Mouse (Mus musculus): Measurements from ENCODE around the gene Scpep1. TPM values are rescaled to one million over a fixed set of nuclear protein-coding genes. Genes with fewer than 3 reads are reported as not detected.
A peak's percentile ranks its signal among the peaks of the same experiment; 100 is the strongest.
"Not testable (repeated sequence)": the region's sequence is repeated elsewhere in the genome, so short reads cannot be mapped to it uniquely, and the experiment has no call there.

Gene Scpep1
- polyA plus RNA-seq (2012; rRNA removed), result 94.2 and 94.3 TPM in 2 replicates

DNA sequence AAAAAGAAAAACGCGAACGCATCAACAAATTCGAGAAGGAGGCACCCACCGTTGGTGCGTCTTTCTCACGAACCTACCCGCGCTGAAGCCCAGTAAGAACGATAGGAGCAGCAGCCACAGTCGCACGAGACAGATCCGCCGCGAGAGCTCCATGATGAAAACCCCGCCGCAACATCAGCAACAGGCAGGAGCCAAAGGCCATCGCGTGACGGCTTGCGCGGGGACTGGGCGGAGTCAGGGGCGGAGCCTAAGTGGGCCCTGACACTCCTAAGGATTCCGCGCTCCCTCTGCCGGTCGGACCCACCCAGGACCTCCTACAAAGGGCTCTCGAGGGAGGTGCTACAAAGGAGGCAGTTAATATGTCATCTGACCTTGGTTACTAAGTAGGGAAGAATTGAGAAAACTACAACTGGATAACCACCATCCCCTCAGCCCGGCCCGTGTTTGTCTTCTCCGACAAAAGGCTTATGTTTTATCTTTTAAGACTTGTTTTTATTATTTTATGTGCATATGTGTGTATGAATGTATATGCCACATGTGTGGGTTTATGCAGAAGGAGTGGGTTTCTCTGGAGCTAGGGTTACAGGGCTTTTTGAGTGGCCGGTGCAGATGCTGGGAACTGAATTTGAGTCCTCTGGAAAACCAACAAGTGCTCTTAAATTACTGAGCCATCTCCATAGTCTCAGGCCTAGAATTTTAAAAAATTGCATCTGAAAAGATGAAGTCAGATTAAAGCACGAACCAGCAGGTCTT lies at the start of gene Scpep1:
TSS of gene Scpep1 (minus strand) at position 249 of the 753 bp plus-strand sequence.
- DNase-seq (ENCODE audit: low spot score), result peak; percentile 85

DNA sequence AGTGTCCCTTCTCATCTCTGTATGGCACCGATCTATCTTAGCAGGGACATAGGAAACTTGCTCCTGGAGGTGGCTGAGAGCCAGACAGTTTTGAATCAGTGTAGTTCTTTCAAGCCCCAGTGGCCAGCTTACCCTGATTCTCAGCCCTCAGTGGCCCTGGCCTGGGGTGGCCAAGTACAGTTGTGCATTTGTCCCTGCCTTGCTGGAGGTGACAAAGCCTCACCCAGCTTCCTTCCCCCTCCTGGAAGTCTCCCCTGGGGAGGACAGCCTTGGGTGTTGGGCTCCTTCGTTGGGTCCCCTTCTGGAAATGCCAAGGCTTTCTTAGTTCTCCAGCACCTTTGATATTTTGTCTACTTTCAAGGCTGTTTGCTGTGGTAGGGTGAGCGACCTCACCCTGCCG lies 48.5 kb upstream of the Scpep1 start:
- DNase-seq (ENCODE audit: low spot score), result no peak

DNA sequence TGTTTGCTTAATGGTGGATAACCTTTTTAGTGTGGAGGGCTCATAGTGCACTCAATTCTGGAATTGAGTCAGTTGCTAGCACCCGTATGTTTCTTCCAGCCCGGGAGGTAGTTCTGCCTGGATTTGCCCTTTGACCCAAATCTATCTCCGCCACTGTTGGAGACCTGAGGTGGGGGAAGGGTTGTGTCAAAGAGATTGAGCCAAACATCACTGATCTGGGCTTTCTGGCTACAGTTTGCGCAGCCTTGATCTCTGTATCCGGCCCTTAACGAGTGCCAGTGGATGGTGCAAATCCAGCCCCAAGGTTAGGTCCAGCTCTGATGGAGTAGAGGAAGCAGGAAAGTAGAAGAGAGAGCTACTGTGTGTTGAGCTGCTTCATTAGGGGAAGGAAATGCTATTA lies 47.8 kb upstream of the Scpep1 start:
- DNase-seq (ENCODE audit: low spot score), result no peak

DNA sequence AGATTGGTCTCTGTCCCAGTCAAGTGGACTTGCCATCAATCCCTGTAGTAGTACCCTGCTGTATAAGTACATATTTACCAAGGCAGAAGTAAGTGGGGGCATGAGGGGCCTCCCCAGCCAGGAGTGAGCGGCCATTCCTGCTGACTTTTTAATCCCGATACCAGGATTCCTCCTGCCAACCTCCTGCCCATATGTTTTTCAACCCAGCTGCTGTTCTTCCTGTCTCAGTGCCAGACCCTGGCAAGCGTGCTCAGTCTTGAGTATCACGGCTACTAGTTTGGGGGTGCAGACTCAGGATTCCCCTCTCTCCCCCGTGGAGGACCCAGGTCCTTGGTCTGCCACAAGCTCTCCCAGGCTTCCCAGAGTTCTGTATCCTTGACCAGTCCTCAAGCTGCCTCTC lies 47.4 kb upstream of the Scpep1 start:
- no peak for DNase-seq (ENCODE audit: low spot score)

DNA sequence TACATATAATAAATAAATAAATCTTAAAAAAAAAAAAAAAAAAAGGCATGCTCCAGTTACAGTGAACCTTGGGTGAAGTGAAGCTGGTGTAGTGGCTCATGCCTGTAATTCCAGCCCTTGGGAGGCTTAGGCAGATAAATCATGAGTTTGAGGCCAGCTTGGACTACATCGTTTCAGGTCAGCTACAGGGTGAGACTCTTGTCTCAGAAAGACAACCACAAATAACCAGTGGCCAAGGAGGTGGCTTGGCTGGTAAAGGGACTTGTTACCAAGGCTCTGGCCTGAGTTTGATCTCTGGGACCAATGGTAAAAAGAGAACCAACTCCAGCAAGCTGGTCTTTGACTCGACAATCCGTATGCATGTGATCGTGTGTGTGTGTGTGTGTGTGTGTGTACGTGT lies 46.8 kb upstream of the Scpep1 start:
- no peak for DNase-seq (ENCODE audit: low spot score)

DNA sequence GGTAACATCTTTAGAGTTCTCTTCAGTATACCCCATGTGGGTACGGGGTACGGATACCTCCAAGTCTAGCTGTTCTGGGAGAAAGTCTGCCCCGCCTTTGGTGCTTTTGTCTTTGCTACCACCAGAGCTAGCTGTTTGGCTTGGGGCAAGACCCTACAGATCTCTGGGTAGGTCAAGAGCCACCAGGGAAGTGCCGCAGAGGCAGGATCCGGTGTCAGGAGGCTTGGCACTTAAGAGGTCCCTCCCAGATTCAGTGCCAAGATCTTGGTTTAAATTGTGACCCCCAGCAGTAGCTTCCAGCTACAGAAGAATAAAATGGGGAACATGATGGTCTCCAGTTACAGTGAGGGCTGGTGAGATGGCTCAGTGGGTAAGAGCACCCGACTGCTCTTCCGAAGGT lies 46.3 kb upstream of the Scpep1 start:
- no peak for DNase-seq (ENCODE audit: low spot score)

DNA sequence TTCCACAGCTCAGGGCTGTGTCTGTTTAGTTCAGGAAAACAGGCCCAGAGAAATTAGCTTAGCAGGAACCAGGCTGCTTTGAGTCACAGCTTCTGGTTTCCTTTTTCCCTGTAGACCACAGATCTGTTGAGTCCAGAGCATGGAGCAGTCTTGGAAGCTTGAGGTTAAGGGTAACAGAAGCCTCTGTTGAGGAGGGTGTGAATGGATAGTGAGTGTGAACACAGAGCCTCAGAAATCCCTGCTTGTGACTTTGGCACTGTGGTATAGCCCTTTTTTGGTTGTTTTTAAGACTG lies 45.2 kb upstream of the Scpep1 start:
- no peak for DNase-seq (ENCODE audit: low spot score)

DNA sequence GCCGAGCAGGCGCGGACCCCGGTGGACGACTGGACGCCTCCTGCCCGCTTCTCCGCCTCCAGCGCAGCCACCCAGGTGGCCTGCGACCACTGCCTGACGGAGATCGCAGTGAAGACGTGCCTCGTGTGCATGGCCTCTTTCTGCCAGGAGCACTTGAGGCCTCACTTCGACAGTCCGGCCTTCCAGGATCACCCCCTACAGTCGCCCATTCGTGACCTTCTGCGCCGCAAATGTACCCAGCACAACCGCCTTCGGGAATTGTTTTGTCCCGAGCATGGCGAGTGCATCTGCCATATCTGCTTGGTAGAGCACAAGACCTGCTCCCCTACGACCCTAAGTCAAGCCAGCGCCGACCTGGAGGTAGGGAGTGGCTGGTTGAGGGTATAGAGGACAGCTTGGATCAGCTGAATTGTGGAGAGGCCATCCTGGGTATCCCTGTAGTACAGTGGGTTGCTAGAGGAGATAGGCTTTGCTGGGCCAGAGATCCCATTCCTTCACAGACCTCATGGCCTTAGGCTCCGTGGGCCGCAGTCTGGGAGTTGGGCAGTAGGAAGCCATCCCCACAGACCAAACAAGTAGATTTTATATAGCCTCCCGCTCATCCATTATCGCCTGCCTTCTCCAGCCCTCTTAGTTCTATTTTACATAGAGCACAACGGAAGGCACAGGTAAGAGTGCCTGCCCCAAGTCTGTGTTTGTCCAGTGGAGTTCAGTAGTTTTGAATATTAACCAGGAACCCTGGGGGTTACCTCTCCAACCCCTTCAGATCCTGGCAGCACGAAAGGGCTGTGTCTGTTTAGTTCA lies 44.7 kb upstream of the Scpep1 start:
- DNase-seq (ENCODE audit: low spot score), result no peak

DNA sequence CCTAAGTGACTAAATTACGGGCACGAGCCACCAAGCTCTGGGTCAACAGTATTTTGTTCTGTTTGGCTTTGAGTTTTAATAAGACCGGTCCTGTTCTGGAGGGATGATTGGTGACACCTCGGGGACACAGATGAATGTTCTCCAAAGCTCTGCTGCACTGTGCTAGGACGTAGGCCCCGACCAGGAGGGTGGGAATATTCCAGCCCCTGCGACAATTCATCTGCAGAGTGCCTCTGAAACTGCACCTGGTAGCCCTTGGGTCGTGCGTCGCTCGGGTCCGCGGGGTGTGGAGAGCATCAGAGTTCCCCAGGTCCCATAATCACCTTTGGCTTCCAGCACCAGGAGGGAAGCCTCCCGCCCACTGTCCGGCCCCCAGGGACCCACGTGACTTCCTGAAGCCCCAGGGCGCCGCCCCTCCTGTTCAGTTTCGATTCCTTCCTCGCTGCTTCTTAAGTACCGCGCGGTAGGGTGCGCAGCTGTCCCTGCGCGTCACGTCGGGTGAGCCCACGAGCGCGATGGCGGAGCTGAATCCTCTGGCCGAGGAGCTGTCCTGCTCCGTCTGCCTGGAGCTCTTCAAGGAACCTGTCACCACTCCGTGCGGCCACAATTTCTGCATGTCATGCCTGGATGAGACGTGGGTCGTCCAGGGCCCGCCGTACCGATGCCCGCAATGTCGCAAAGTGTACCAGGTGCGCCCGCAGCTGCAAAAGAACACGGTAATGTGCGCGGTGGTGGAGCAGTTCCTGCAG lies 43.9 kb upstream of the Scpep1 start, which contains the start of gene Trim25:
TSS of gene Trim25 (plus strand) at position 403 of the 749 bp plus-strand sequence.
- peak; percentile 81 for DNase-seq (ENCODE audit: low spot score)

DNA sequence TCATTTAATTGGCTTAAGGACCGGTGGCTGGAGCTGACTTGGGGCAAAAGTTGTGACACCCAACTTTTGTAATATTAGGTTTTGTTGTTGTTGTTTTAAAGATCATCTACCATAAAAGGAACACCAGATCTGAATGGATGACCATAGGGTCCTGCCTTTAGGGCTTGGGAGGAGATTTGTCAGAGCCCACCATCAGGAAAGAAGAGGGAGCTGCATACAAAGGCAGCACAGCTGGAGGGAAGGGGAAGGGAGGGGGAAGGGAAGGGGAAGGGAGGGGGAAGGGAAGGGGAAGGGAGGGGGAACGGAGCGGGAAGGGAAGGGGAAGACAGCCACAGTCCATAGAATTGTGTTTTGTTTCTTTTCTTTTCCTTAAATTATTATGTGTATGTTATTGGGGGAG lies 43.1 kb upstream of the Scpep1 start:
- DNase-seq (ENCODE audit: low spot score), result no peak

DNA sequence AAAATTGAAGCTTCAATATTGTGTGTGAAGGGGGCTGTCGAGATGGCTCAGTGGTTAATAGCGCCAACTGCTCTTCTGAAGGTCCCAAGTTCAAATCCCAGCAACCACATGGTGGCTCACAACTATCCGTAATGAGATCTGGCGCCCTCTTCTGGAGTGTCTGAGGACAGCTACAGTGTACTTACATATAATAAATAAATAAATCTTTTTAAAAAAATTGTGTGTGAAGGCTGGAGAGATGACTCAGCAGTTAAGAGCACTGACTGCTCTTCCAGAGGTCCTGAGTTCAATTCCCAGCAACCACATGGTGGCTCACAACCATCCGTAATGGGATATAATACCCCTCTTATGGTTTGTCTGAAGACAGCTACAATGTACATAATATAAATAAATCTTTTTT lies 42.1 kb upstream of the Scpep1 start:
- DNase-seq (ENCODE audit: low spot score), result not testable (repeated sequence)

DNA sequence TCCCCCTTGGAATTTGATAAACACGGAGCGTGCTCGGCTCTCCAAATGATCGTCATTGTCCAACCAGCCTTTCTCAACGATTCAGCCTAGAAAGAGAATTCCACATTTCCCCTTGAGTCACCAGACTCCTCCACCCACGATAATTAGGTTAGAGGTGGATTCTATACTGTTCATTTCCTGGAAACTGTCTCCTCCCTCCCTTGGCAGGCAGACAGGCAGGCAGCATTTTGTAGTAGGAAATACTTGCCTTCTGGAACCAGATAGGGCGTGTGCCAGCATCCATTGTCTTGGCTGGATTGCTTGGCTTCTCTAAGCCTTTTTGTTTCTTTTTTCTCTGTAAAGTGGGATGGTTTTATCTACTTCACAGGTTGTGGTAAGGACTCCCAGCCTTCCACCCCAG lies 41.2 kb upstream of the Scpep1 start:
- no peak for DNase-seq (ENCODE audit: low spot score)

DNA sequence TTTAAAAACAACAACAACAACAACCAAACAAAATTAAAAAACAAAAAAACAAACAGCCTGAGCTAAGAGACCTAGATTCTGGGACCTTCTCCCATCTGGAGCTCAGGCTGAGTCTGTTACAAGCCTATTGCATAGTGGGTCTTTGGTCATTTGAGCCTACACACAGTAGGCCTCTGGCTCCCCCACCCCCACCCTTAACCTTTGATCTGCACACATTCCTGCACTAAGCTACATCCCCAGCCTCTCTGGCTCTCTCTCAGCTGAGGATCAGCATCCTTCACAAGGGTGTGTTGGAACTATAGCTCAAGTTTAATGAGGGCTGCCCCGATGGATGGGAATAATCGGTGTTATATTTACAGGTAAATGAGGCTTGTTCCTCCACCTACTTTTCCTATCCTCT lies 40.4 kb upstream of the Scpep1 start:
- no peak for DNase-seq (ENCODE audit: low spot score)

DNA sequence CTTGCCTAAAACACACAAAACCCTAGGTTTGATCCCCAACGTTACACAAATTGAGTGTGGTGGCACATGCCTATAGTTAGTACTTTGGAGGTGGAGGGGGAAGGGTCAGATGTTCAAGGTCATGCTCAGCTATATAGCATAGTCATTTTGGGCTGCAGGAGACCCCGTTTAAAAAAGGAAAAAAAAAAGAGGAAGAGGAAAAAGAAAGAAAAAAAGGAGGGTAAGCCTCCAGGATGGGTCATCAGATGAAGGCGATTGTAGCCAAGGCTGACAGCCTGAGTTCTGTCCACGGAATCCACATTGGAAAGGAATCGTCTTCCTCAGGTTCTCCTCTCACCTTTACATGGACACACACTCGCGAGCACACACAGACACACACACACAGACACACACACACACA lies 39.2 kb upstream of the Scpep1 start:
- no peak for DNase-seq (ENCODE audit: low spot score)

DNA sequence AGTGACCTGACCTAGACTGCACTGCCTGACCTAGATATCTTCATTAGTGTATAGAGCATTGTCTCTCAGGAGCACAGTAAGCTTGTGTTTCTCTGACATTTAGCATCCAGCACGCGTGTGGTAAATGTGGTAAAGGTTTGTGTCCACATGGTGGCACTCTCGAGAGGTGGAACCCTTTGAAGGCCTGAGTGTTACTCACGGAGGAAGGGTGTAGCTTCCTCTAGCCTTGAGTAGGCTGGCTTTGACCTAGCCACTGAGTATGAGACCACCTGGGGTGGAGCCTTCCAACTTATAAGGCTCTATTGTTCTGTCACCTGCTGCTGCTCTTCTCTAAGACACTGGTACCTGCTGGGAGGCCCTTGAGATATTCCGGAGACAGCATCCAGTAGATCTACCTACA lies 38.4 kb upstream of the Scpep1 start:
- no peak for DNase-seq (ENCODE audit: low spot score)

DNA sequence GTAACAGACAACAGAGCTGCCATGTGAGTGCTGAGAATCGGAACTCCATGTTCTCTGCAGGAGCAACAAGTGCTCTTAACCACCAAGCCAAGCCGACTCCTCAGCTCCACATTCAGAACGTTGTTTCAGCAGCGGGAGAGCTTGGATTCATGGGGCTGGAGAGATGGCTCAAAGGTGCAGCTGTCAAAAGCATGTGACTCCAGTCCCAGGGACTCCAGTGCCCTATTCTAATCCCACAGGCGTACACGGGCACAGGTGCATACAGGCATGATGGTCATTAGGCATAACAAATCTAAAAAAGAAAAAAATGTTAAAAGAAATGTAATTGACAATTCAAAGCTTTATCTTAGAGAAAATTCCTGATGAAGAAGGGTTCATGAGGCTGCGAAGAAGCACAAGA lies 37.9 kb upstream of the Scpep1 start:
- DNase-seq (ENCODE audit: low spot score), result no peak

DNA sequence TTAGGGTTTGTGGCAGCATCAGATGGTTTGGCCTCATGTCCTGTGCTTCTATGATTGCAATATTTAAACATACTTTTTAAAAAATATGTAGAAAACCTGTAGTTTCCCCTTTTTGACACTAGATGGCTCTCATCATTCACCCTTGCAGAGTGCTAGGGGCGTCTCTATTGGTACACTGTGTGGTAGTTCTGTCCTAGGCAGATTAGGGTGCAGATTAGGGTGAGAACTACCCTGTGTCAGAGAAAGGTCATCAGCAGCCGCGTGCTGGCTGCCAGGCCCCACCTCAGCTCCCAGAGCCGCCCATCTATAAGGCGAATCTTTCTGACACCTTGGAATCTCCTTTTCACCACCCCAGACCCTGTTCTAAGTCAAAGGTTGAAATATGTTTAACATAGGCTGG lies 34.3 kb upstream of the Scpep1 start:
- DNase-seq (ENCODE audit: low spot score), result no peak

DNA sequence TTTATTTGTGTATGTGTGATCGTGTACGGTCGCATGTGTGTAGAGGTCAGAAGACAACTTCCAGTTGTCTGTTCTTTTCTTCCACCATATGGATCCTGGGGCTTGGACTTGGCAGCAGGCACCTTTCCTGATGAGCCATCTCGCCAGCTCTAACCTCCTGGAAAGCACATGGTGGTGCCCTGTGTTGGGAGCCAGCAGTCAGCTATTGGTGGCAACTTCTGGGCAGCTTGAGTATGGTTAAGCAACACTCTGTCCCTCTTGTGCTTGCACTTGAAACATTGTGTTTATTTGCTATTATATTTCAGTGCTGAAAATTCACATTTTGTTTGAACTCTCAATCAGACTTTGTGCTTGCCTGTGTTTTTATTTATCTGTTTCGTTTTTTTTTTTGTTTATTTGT lies 33.7 kb upstream of the Scpep1 start:
- no peak for DNase-seq (ENCODE audit: low spot score)

DNA sequence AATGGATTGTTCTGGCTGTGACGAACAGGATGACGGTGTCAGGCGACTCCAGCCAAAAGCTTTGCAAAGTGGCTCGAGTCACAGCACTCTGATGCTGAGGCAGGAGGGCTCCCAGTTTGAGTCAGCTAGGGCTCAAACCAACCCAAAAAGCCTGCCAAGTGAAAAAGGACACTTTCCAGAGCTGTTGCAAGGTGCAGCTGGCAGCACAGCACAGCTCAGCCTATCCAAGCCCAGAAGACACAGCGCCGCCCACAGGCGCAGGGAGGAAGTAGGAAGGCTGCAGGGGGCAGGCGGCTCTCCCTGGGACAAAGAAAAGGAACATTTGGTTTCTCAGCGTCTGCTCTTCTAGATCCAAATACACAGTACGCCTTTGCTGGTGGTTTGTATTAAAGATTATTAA lies 31.4 kb upstream of the Scpep1 start:
- no peak for DNase-seq (ENCODE audit: low spot score)

DNA sequence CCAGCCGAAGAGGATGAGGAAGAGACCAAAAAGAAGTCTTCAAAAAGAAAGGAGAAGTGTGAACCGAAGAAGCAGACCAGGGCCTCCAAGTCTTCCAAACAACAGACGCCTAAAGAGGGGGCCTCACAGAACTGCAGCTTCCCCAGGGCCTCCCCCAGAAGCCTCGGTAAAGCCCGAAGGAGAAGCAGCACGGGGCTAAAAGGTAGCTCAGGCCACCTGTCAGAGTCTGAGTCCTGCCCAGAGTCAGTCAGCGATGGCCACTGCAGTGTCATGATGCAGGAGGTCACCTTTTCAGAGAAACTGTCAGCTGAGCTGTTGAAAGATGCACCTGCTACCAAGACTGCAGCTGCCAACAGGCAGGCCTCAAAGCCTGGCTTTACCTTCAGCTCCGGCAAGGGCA lies 26.1 kb upstream of the Scpep1 start:
- DNase-seq (ENCODE audit: low spot score), result no peak

DNA sequence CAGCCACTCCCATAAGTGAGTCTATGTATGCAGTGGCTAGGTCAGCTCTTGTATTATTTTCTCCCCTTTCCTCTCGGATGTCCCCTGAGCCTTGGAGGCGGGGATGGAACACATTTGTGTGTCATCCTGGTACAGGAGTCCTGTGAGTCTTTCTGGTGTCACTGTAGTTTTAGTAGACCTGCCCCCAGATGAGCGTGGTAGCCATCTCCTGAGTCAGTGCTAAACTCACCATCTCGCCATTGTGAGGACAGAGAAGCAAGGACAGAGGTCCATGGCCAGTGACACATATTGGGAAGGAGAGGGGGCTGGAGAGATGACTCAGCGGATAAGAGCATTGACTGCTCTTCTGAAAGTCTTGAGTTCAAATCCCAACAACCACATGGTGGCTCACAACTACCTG lies 21.9 kb upstream of the Scpep1 start:
- no peak for DNase-seq (ENCODE audit: low spot score)

DNA sequence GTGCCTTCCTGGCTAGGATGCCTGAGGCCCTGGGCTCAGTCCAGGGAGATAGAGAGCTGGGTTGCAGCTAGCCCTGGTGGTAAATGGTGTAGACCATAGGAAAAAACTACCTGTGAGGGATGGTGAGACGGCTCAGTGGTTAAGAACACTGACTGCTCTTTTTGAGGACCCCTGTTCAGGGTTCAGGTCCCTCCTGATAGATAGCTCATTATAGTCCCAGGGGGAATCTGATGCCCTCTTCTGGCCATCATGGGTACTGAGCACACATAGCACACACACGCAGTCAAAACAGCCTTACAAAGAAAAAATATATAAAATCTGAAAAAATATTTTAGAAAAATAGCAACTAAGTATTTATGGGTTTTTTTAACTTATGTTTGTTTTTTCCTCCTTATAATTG lies 21.1 kb upstream of the Scpep1 start:
- DNase-seq (ENCODE audit: low spot score), result no peak

Data from urinary bladder, adult 2 months (tissue).